Mouse (Mus musculus) macrophage (primary cell): ENCODE measurements around the gene Fam19a4. TPM values are rescaled to one million over a fixed set of nuclear protein-coding genes. Genes with fewer than 3 reads are reported as not detected.

ENCODE experiments used
- H3K27ac ChIP-seq: fragments of 350-480 bp; formaldehyde crosslinking; 2 replicates; pipeline ENCODE4 v1.9.0; 2021
- H3K36me3 ChIP-seq: fragments of 350-480 bp; formaldehyde crosslinking; 2 replicates; pipeline ENCODE4 v1.9.0; 2021; ENCODE audit errors: inconsistent target
- H3K4me3 ChIP-seq: fragments of 350-480 bp; formaldehyde crosslinking; 2 replicates; pipeline ENCODE4 v1.9.0; 2021; ENCODE audit errors: inconsistent target
- H3K79me2 ChIP-seq: fragments of 350-480 bp; formaldehyde crosslinking; 2 replicates; pipeline ENCODE4 v1.9.0; 2021; ENCODE audit errors: inconsistent target
- WGBS: methylation state at CpG from one replicate; pipeline ENCODE4 v1.1.7; 2026; ENCODE audit warnings: inconsistent platforms; ENCODE audit not compliant: missing documents; 5-methylcytosine and 5-hydroxymethylcytosine counted together
- polyA plus RNA-seq: library from polyadenylated mRNA; stranded (reverse); fragments of 250-400 nt; gene quantifications from 3 replicates; pipeline ENCODE4 v1.2.4, GENCODE M21; 2018; ENCODE audit warnings: inconsistent platforms
- total RNA-seq, 78 experiments: library from RNA; depleted of rRNA; stranded (reverse); fragments of 250-400 nt; gene quantifications; 1 replicate in 9 of 78; 2 replicates in 24 of 78; 3 replicates in 43 of 78; 4 replicates in 2 of 78; pipeline ENCODE4 v1.2.4; 2018; ENCODE audit warnings: inconsistent platforms in 56 of 78

Gene Fam19a4
- not detected for total RNA-seq (2018; cell fraction: chromatin; rRNA removed)
- total RNA-seq (2018; cell fraction: cytosol; rRNA removed): not detected
- not detected for total RNA-seq (2018; cell fraction: nucleus; rRNA removed)
- not detected in 3 replicates for polyA plus RNA-seq

GRCm38 (mm10) chr6:97060074-97060681 is at the start of gene Fam19a4:
TSS of gene Fam19a4 (minus strand) at chr6:97060413.
- 7% methylated on average over 30 of the region's 30 CpGs for WGBS
- no peaks in the 10 kb centered on the region for H3K36me3 ChIP-seq
- no peak within 1 kb of the TSS for H3K4me3 ChIP-seq
- H3K27ac ChIP-seq: no peak within 1 kb of the TSS
- H3K79me2 ChIP-seq: no peaks in the 10 kb centered on the region

- no peaks in the 10 kb centered on the region for H3K79me2 ChIP-seq
- 29% methylated on average over 2 of the region's 2 CpGs for WGBS
- H3K4me3 ChIP-seq: no peak overlapping the region
- no peak overlapping the region for H3K27ac ChIP-seq
- no peaks in the 10 kb centered on the region for H3K36me3 ChIP-seq
Measured at GRCm38 (mm10) chr6:97106777-97107176, 46.6 kb upstream of the Fam19a4 start.

- no peak overlapping the region for H3K4me3 ChIP-seq
- no peaks in the 10 kb centered on the region for H3K79me2 ChIP-seq
- 84% methylated on average over 8 of the region's 8 CpGs for WGBS
- H3K27ac ChIP-seq: no peak overlapping the region
- H3K36me3 ChIP-seq: no peaks in the 10 kb centered on the region
Measured at GRCm38 (mm10) chr6:97106106-97106505, 45.9 kb upstream of the Fam19a4 start.

- H3K36me3 ChIP-seq: no peaks in the 10 kb centered on the region
- H3K4me3 ChIP-seq: no peak overlapping the region
- H3K27ac ChIP-seq: no peak overlapping the region
- 75% methylated on average over 7 of the region's 7 CpGs for WGBS
- H3K79me2 ChIP-seq: no peaks in the 10 kb centered on the region
Measured at GRCm38 (mm10) chr6:97104264-97104852, 44.1 kb upstream of the Fam19a4 start.

- no peak overlapping the region for H3K4me3 ChIP-seq
- H3K27ac ChIP-seq: no peak overlapping the region
- no peaks in the 10 kb centered on the region for H3K79me2 ChIP-seq
- 12% methylated on average over 15 of the region's 15 CpGs for WGBS
- no peaks in the 10 kb centered on the region for H3K36me3 ChIP-seq
Measured at GRCm38 (mm10) chr6:97101958-97102702, 41.9 kb upstream of the Fam19a4 start.

GRCm38 (mm10) chr6:97101190-97101957 is 41.2 kb upstream of the Fam19a4 start:
- H3K4me3 ChIP-seq: no peak overlapping the region
- WGBS: 21% methylated on average over 12 of the region's 12 CpGs
- H3K27ac ChIP-seq: no peak overlapping the region
- H3K36me3 ChIP-seq: no peaks in the 10 kb centered on the region
- H3K79me2 ChIP-seq: no peaks in the 10 kb centered on the region

- Histone ChIP-seq H3K4me3 (no peak overlapping the region), H3K27ac (no peak overlapping the region), H3K79me2 (no peaks in the 10 kb centered on the region), H3K36me3 (no peaks in the 10 kb centered on the region)
- WGBS: 81% methylated on average over 2 of the region's 2 CpGs
Measured at GRCm38 (mm10) chr6:97082336-97082735, 22.1 kb upstream of the Fam19a4 start.

GRCm38 (mm10) chr6:97080016-97080415 is 19.8 kb upstream of the Fam19a4 start:
- Histone ChIP-seq H3K4me3 (no peak overlapping the region), H3K27ac (no peak overlapping the region), H3K36me3 (no peaks in the 10 kb centered on the region), H3K79me2 (no peaks in the 10 kb centered on the region)
- whole genome bisulfite sequencing: 62% methylated on average over 9 of the region's 9 CpGs

- no peaks in the 10 kb centered on the region for H3K36me3 ChIP-seq
- no peak overlapping the region for H3K27ac ChIP-seq
- H3K4me3 ChIP-seq: no peak overlapping the region
- WGBS: 20% methylated on average over 10 of the region's 10 CpGs
- H3K79me2 ChIP-seq: no peaks in the 10 kb centered on the region
Measured at GRCm38 (mm10) chr6:97059599-97059998, 614 bp downstream of the Fam19a4 start.

GRCm38 (mm10) chr6:97052196-97052770 is 7.9 kb downstream of the Fam19a4 start:
- Histone ChIP-seq H3K79me2 (no peaks in the 10 kb centered on the region), H3K36me3 (no peaks in the 10 kb centered on the region), H3K27ac (no peak overlapping the region), H3K4me3 (no peak overlapping the region)
- 81% methylated on average over 8 of the region's 8 CpGs for WGBS

GRCm38 (mm10) chr6:97048403-97048802 is 11.8 kb downstream of the Fam19a4 start:
- WGBS: 44% methylated on average over 4 of the region's 4 CpGs
- Histone ChIP-seq H3K36me3 (no peaks in the 10 kb centered on the region), H3K27ac (no peak overlapping the region), H3K4me3 (no peak overlapping the region), H3K79me2 (no peaks in the 10 kb centered on the region)

- Histone ChIP-seq H3K27ac (no peak overlapping the region), H3K79me2 (no peaks in the 10 kb centered on the region), H3K36me3 (no peaks in the 10 kb centered on the region), H3K4me3 (no peak overlapping the region)
- 79% methylated on average over 4 of the region's 4 CpGs for WGBS
Measured at GRCm38 (mm10) chr6:97046541-97046940, 13.7 kb downstream of the Fam19a4 start.

GRCm38 (mm10) chr6:97027110-97027677 is 33.0 kb downstream of the Fam19a4 start:
- Histone ChIP-seq H3K36me3 (no peaks in the 10 kb centered on the region), H3K27ac (no peak overlapping the region), H3K4me3 (no peak overlapping the region), H3K79me2 (no peaks in the 10 kb centered on the region)
- WGBS: 47% methylated on average over 5 of the region's 5 CpGs

GRCm38 (mm10) chr6:97019323-97019722 is 40.9 kb downstream of the Fam19a4 start:
- 64% methylated on average over 2 of the region's 2 CpGs for WGBS
- Histone ChIP-seq H3K4me3 (no peak overlapping the region), H3K79me2 (no peaks in the 10 kb centered on the region), H3K27ac (no peak overlapping the region), H3K36me3 (no peaks in the 10 kb centered on the region)
